In genomic region chr11:8557006-8557405, GRCm38 (mm10) we compare ENCODE assay signal across 8 mouse cellular contexts.
A peak's percentile ranks its signal among the peaks of the same experiment; 100 is the strongest.
DNase-seq lines count a peak whose midpoint lies in the region; ATAC-seq and TF ChIP-seq lines count a peak whose summit lies in the region.

No protein-coding gene starts in this region.

- no peaks in the 10 kb centered on the region for H3K9me3 ChIP-seq in heart, embryonic 10.5 days

- no peak for TF ChIP-seq POLR2A in brain, embryonic 14.5 days (IDR thresholded peaks at IDR 0.05; ENCODE audit: borderline replicate concordance, extremely low read depth, insufficient read depth, insufficient read length, poor library complexity, severe bottlenecking)

- H3K27ac ChIP-seq in heart, embryonic 10.5 days, result 0 out of 2 replicates have a peak overlapping the region, but pooled peaks have one; percentile 17

- TF ChIP-seq CTCF in brain, embryonic 14.5 days (IDR thresholded peaks at IDR 0.05; ENCODE audit: borderline replicate concordance, extremely low read depth, insufficient read depth, insufficient read length), result no peak

- ATAC-seq in megakaryocyte-erythroid progenitor cell, adult 5-6 weeks (replicated peaks; ENCODE audit: low FRiP score, low TSS enrichment, poor library complexity, severe bottlenecking), result peak; percentile 88

- H3K4me3 ChIP-seq in heart, embryonic 10.5 days, result no peak overlapping the region

- H3K27me3 ChIP-seq in heart, embryonic 10.5 days (ENCODE audit: insufficient read depth, poor library complexity, severe bottlenecking), result no peaks in the 10 kb centered on the region

- WGBS in heart, embryonic 10.5 days, result 18% methylated on average over 9 of the region's 9 CpGs

- H3K36me3 ChIP-seq in heart, embryonic 10.5 days, result peaks cover 5% of the 10 kb centered on the region; the same call in 1 of the 2 replicates

- peak; percentile 64 for DNase-seq in kidney, postnatal 10 days
- DNase-seq in kidney, adult 9 months, result no peak
- peak; percentile 47 for DNase-seq in brain, embryonic 14.5 days (ENCODE audit: low read depth)
- DNase-seq in heart, embryonic 10.5 days (ENCODE audit: low spot score), result no peak
- peak; percentile 22 to 23 for DNase-seq in layer of hippocampus, postnatal 36 days
- DNase-seq in thymus, postnatal 25 days, result peak; percentile 42
- DNase-seq in cerebellum, adult 11 months, result no peak

- H3K4me1 ChIP-seq in heart, embryonic 10.5 days, result peaks cover 19% of the 10 kb centered on the region

Comparison
In these comparisons a context has a peak if more than half of its experiments do, and no peak if none do; other contexts are left out.
1. DNase-seq: peak in kidney, postnatal 10 days (single experiment), brain, embryonic 14.5 days (single experiment), layer of hippocampus, postnatal 36 days (2 of 2) and thymus, postnatal 25 days (single experiment); none in kidney, adult 9 months (single experiment), heart, embryonic 10.5 days (single experiment) and cerebellum, adult 11 months (single experiment).